Mouse (Mus musculus): ENCODE measurements at regions not wholly inside any gene's neighbourhood (a gene's known extent, or its start where the extent isn't known, plus 50 kb on each side); places are given as distances from the start of the nearest gene placed in this dataset.
A peak's percentile ranks its signal among the peaks of the same experiment; 100 is the strongest.
"Not testable (repeated sequence)": the region's sequence is repeated elsewhere in the genome, so short reads cannot be mapped to it uniquely, and the experiment has no call there.

DNA sequence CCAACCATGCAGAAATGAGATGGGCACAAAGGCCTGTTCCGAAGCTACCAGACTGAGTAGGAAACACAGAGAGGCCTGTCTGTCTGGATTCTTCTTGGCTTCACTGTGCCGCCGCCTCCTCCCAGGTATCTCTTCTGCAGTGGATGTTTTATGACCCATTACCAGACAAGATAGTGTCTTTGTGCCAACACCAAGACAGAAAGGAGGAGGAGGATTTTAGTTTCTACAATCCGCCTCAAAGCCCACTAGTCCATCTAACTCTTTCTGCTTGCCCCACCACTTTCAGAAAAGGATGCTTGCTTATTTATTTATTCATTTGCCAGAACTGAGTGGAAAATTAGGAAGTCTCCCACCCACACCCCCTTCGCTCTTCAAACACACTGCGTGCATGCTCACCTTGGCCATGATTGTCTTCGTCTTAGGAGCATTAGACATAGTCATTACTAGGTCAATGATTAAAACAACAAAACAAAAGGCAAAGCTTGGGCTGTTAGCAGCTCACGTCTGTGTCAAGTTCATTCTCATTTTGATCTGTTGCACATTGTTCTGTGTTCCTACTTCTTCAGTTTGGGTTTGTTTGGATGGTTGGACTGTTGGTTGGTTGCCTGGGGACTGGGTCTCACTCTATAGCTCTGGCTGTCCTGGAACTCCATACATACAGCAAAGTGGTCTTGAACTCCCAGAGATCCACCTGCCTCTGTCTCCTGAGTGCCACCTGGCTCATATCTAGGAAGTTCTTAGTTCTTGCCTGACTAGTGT is 61.7 kb upstream of the Cpm start:
- no peak for DNase-seq (ENCODE audit: low read depth, low spot score)

DNA sequence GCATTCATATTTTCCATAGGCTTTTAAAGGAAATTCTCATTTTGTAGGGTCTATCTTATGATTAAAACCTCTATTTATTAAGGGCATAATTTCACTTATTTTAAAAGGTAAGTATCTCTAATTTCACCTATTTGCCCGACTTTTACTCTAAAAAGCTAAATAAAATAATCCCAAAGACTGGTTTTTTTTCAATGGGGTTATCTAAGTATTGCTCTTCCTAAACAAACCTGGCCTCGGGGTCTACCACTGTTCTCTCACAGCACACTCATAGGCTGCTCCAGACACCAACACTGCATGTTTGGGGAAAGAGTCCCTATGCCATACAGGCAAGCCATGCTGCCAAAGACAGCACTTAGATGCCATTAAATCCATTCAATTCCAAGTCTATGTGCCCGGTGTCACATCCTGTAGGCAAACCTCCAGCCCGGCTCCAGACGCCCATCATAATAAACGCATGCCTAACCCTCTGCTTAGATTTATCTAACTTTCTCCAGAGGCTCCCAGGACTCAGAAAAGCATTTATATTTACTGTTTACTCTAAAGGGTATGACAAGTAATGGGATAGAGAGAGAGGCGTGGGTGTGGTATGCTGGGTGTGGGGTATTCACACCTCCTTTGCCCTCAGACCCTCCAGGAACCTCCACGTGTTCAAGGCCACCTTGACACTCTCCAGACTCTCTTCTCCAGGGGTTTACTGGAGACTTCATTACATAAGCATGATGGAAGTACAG is 62.5 kb upstream of the Cpm start:
- no peak for DNase-seq (ENCODE audit: low read depth, low spot score)

DNA sequence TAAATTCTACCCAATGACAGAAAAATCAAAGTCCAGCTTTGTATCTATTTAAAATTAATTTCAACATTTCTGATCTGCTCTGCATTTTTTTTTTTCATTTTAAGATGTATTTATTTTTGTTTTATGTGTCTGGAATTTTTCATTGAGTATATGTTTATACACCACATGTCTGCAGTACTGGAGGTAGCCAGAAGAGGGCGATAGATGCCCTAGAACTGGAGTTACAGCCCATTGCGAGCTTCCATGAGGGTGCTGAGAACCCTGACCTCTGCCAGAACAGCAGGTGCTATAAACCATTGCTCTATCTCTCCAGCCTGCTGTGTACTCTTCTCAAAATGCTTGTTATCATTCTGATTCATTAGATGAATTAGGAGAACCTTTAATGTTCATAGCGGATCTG is 63.1 kb upstream of the Cpm start:
- DNase-seq (ENCODE audit: low read depth, low spot score) = no peak

DNA sequence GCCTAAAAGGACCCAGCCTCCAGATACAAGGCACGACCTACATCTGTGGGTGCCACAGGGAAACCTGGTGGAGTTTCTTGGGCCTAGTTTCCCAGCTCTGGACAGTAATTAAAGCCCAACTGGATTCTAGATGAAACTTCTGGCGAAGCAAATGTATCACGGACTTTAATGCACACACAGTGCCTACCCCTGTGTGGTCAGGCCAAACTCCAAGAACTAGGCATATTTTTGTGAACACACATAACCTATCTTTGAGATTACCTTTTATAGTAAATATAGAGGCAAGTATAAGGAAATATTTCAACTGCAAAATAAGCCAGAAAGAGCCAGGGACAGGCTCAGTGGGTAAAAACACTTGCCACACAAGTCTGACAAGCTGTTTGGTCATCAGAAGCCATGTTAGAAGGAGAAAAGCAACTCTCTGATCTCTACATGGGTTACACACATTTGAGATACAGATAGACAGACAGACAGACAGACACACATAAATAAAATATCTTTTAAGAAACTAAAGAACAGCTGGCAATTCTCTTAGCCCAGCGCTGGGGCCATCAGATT is 63.7 kb upstream of the Cpm start:
- no peak for DNase-seq (ENCODE audit: low read depth, low spot score)

DNA sequence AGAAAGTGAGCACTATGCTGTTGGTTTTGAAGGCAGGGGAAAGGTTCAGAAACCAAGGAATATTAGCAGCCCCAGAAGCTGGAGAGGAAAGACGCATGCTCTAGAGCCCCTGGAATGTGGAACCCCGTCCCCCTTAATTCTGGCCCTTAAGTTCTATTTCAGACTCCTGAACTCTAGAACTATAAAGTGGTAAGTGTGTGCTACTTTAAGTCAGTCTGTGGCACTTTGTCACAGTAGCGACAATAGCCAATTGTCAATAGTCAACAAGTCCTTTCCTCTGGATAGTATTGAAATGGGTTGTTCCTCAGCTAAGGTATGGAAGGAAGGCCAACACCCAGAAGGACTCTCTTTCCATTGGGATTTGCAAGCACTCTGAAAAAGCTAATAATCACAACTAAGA is 64.2 kb upstream of the Cpm start:
- no peak for DNase-seq (ENCODE audit: low read depth, low spot score)

DNA sequence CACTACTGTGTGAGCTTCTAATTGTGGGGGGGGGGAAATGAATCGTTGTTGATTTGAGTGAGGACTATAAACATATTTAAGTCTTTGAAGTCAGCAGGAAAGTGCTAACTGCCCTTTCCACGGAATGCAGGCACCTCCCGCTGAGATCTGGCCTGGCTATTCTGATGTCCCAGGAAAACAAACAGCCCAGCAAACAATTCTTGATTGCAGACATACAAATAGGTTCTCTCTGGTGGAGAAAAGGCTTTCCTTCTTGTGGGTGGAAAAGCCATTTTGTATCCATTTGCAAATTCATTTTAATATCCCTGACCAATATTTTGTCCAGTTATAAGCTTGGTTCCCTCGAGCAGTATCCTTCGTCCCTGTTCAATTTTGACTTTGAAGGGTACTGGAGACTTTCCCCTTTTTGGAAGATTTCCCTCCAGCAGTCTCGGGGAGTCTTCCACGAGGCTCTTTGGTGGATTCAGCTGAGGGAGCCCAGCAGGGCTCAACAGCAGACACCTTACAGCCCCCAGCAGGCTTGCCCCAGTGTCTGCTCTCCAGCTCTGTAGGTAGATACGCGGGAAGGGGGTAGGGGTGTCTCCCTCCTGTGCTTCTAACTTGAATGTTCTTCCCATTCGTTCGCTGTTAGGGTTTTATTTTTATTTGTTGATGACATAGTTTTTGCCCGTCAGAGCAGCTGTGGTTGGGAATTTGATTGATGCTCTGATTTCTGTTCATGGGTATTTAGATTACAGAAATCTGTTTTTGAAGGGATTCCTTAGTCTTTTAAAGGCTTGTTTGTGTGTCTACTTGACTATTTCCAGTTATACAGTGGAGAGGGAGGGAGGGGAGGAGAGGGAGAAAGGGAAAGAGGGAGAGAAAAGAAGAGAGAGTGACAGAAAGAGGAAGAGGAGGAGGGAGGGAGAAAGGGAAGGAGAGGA is 64.9 kb upstream of the Cpm start:
- no peak for DNase-seq (ENCODE audit: low read depth, low spot score)

DNA sequence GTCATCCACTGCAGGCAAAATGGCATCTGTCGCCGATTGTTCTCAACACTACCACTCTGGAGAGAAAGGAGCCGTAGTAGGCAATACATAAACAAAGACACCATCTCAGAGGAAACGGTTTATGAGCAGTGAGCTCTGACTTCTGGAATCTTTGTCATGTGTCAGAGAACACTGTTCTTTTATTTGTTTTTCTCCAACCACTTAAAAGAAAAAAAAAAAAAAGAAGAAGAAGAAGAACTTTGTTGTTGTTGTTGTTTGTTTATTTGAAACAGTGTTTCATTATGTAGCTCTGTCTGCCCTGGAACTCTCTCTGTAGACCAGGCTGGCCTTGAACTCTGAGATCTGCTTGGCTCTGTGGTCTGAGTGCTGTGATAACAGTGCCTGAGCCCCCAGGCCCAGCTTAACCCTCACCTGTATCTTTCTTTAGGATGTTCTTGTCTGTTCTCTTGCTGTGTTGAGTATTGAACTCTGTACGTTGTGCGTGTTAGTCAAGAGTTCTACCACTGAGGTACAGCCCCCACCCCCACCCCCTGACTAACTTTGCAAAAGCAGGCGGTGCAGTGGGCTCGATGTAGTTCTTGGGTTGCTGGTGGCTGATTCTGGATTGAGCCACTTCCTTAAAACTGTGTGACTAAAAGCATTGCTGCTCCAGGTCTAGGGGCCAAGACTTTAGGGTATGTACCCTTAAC is 65.7 kb upstream of the Cpm start:
- no peak for DNase-seq (ENCODE audit: low read depth, low spot score)

DNA sequence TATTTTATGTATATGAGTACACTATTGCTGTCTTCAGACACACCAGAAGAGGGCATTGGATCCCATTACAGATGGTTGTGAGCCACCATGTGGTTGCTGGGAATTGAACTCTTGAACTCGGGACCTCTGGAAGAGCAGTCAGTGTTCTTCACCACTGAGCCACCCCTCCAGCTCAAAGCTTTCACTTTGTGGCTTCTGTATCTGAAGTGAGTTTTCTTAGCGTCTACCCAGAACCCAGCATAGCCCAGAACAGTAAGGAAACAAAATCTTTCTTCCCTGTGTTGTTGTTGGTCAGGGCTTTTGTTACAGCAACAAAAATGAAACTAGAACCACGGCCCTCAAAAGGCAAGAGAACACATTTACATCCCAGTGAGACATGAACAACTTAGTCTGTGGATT is 66.5 kb upstream of the Cpm start:
- not testable (repeated sequence) for DNase-seq (ENCODE audit: low read depth, low spot score)

DNA sequence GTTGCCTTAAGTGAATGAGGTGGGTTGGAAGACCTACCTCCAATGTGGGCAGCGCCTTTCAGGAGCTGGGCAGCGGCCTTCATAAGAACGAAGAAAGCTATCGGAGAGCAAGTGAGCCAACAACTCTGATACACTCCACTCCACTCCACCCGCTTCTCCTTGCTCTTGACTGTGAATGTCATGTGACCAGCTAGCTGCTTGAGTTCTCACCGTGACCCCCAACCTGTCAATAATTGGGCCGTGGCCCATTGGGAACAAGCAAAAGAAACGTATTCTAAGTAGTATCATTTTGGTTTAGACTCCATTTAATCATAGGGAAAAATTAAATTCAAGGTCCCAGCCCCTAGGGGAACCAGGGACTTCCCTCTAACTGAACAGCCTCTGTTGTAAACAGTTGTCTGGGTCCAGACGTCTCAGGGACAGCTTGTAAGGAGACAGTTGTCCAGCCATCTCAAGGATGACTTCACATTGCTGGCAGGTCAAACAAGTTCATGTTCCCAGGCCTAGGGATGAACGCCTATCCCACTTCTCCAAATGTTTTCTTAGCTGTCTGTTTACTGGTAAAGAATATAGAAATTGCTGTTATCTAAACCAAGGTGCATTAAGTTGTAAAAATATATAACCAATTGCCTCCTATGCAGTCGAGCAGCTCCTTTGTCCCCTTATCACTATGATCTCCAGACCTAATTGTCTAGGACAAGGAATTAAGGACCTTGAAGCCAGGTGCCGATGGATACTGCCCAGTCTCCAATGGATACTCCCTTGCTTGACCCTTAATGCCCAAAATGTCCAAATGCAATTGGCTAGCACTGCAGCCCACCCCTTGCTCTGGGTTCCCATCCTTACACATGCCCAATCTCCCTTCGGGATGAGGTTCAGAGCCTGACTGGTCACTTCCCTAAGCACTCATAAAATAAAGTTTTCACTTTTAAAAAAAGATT is 67.1 kb upstream of the Cpm start:
- no peak for DNase-seq (ENCODE audit: low read depth, low spot score)

DNA sequence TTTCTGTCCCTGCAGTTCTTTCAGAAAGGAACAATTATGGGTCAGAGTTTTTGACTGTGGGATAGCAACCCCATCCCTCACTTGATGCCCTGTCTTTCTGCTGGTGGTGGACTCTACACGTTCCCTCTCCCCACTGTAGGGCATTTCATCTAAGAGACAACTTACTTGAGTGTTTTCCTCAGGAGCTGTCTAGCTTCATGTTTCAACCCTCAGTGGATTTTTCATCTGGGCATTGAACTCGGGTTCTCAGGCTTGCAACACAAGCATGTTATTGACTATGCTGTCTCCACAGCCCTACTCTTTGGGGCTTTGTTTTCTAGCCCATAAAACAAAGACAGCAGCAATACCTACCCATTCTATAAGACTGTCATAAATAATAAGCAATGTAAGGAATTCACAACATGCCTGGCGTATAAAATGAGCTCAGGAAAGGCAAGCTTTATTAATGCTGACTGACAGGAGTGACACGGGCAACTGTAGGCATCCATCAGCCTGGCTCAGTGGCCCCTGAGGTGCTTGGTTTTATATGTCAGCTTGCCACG is 68.0 kb upstream of the Cpm start:
- DNase-seq (ENCODE audit: low read depth, low spot score) = no peak

DNA sequence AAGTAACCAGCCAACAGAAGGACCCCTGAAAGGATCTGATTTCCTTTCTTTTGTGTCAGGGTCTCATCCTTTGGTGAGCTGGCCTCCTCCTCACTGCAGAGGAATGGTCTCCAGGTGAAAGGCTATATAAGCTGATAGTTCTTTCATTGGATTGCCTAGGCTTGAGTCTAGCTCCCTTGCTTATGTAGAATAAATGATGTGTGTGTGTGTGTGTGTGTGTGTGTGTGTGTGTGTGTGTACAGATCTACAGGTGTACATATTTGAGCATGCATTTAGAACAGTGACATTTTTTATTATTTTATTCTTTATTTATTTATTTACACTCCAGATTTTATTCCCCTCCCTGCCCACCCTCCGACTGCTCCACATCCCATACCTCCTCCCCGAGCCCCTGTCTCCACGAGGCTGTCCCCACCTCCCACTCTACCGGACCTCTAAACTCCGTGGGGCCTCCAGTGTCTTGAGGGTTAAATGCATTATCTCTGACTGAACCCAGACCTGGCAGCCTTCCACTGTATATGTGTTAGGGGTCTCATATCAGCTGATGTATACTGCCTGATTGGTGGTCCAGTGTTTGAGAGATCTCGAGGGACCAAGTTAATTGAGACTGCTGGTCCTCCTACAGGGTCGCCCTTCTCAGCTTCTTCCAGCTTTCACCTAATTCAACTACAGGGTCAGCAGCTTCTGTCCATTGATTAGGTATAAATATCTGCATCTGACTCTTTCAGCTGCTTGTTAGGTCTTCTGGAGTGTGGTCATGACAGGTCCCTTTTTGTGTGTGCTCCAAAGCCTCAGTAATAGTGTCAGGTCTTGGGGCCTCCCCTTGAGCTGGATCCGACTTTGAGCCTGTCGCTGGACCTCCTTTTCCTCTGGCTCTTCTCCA is 68.7 kb upstream of the Cpm start:
- no peak for DNase-seq (ENCODE audit: low read depth, low spot score)

DNA sequence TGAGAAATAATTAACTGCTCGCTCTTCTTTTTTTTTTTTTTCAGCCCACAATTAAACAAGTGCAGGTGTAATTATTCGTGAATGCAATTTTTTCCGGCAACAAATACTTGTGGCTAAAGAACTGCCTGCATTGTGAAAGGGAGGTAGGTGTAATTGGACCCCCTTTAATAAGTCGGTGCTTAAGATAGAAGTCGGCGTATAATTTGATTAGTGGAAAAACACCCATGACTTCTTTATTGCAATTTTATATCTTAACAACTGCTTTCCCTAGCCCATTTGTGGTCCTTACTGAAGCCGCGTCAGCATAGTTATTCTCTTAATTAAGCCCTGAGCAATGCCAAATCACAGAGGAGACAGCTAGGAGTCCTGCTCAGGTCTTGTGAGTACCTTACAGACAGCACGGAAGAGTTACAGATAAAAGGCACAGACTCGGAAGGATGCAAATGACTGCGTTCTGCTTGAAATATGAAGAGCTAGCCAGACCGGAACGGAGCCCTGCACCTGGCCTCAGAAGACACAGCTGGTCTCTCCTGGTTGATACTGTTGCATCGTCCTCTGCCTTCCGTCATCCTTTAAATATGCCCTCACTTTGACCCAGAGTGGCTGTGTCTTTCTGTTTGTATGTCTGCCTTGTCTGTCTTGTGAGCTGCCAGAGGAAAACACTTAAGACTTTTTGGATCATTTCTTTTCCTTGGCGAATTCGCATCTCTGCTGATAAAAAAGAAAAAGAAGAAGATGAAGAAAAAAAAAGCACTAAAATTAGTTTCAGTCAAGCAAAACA is 69.5 kb upstream of the Cpm start:
- DNase-seq (ENCODE audit: low read depth, low spot score) = peak; percentile 45

DNA sequence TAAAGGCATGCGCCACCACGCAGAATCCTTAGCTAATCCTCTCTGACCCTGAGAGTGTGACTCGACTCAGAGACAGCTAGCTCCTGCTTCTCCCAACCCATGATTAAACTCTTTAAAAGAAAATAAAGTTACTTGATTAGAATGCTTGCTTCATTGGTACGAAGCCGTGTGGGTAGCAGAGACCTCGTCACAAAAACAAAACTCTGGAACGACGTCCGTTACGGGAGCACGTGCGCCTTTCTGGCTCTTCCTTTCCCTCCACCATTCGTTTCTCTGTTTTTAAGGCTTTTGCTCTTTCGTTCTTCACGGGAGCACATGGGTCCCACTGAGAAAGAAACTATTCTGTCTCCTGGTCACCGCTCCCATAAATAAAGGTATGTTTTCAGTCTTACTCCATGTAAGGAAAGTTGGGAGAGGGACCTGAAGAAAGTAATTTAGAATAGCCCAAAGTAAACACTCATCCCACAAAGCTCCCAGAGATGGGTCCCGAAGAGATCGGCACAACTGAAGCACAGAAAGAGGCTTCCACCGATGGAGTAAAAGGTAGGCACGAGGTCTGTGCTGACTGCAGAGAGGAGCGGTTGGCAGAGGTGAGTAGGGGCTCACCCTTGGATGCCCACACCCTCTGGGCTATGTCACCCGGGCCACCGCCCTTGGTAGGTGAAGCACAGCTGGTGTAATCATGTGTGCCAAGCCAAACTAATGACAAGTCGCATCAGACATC is 70.2 kb upstream of the Cpm start:
- no peak for DNase-seq (ENCODE audit: low read depth, low spot score)

DNA sequence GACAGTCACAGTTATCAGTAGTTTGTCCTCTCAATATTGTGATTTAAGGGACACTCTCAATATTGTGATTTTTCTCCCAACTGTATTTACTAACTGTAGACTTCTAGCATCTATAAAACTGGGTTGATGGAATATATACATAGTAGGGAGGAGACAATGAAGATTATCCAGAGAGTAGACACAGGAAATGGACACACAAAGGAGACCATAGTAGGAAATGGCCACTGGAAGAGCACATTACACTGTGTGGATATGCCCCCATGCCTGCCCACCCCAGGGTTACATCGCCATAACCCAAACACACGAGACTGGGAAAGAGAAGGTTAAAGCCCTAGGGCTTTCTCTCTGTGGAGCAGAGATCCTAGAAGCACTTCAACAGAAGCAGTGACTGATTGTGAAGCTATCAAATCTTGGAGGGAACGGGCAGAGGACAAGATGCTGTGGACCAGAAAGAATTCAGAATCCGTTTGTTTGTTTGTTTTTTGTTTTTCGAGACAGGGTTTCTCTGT is 71.0 kb upstream of the Cpm start:
- no peak for DNase-seq (ENCODE audit: low read depth, low spot score)

DNA sequence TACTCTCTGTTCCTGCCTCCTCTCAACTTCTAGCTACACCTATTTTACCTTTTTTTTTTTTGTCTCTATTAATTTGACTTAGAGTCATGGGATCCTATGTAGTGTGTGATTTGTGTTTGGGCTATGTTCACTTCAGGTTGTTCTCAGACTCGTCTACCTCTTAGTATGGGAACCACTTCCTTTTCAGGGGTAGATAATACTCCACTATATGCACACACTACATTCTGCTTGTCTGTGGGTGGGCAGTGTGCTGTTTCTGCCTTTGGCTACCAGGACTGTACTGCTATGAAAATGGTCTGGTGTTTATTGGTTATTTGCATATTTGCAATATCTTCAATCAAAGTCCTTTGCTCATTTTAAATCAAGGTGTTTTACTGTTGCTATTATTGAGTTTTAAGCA is 71.6 kb upstream of the Cpm start:
- DNase-seq (ENCODE audit: low read depth, low spot score) = no peak

DNA sequence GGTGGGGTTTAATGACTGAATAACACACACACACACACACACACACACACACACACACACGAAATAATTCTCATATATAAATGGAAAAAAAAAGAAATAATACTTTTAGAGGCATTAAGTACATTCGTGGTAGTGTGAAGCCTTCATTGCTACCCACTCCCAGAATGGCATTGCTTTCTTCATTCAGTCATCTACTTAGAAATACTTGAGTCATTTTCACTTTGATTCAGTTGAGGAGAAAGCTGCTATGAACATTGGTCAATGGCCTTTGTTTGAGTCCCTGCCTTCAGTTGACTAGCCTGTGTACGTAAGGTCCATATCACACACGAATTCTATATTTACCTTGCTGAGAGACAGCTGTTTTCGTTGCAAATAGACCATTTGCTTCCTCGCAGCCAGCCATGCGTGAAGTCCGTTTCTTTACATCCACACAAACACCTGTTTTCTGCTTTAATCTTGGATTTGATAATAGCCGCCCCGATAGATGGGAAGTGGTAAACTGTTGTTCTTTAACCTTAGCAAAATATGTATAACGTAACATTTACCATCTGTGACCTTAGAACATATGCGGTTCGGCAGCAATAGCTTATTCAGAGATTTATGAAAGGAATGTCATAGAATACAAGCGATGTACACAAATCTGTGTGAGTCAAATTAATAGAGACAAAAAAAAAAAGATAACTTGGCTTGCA is 72.3 kb upstream of the Cpm start:
- DNase-seq (ENCODE audit: low read depth, low spot score) = no peak

Measured in mesoderm, embryonic 11.5 days (tissue).